Mouse (Mus musculus) T-helper 2 cell (primary cell): ENCODE results near the gene Mylk4.

Experiments used
- in situ Hi-C: fragments of 300-600 bp; cut with MboI, MseI; formaldehyde crosslinking; loops from one replicate; pipeline ENCODE4 v1.15.1; 2025; ENCODE audit warnings: high pct_unique_total_duplicates

Gene Mylk4

DNA sequence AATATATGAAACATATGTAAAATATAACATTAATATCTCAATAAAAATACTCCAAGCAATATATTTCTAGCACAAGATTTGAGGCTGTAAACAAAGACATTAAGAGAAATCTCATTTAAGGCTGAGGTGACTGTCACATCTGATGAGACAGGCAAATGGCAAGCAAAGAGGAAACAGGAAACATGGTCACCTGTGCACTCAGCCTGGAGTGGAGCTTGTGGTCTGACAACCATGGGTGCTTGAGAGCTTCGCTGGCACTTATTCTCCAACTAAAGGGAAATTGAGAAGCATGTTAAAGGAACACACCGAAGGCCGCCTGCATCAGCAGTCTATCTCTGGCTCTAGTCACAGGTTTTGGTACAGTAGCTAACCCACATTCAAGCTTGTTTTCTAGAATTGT, 71.2 kb downstream of the Mylk4 start:
- in situ Hi-C loops: no loop called here

DNA sequence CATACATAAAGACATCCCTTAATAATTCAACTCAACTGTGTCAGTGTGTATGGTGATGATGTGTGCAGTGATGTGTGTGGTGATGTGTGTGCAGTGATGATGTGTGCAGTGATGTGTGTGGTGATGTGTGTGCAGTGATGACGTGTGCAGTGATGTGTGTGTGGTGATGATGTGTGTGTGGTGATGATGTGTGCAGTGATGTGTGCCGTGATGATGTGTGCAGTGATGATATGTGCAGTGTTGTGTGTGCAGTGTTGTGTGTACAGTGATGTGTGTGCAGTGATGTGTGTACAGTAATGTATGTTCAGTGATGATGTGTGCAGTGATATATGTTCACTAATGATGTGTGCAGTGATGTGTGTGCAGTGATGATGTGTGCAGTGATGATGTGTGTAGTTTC, 75.9 kb downstream of the Mylk4 start:
- in situ Hi-C loops: no loop called here

DNA sequence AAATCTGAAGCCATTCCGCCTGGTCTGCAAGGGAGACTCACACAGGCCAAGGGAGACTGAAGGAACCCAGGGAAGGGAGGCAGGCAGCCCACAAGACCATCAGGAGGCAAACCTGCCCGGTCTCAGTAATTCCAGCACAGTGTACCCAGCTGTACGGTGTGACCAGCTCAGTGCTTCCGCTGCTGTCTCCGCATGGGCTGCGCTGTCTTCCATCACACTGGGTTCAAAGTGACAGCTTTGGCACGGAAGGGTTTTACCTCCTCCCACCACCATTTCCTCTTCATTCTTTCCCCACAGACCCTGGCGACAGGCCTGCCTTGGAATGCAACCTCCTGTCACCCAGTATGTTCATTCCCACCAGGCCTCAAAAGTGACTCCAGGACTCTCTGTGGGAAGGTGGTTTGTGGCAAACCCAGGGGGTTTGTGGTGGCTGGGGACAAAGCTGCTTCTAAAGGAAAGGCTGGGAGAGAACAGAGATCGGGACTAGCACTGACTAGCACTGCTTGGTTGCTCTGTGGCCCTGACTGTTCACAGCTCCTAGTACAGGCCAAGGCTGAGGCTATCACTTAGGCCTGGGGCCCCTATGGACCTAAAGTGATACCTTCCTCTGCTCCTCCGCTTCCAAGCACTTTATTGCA, 77.0 kb downstream of the Mylk4 start:
- in situ Hi-C loops: no loop called here

DNA sequence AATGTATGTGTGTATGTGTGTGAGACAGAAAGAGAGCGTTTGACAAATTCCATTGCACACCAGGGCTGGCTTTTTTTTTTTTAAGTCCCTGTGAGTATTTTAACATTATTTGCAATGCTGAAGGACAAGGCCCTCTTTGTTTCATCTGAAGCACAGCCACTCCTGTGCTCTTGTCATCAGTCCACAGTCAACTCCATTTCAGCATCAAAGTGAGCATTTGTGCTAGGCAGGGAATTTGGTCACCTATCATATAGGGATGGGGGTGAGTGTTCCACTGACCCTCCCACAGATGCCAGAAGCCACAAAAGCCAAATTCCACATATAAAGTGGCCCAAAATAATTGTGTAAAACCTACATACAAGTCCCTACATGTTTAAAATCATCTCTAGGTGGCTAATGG, 78.4 kb downstream of the Mylk4 start:
- in situ Hi-C loops: no loop called here

DNA sequence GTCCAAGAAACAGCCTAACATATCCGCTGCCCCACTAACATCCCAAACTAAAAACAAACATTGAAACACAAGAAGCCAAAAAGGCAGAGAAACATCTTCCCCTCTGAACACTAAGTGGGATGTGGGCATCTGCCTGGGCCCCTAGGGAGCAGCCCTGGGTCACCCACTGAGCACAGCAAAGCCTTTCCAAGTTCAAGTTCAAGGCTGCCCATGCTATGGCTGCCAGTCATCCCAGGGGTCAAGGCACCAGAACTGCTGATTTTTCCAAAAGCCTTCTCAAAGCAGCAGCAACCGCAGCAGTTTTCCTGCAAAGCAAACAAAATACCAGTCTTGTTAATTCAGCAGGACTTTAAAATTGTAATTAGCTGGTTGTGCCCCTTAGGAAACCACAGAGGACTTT, 78.8 kb downstream of the Mylk4 start:
- in situ Hi-C loops: no loop called here

DNA sequence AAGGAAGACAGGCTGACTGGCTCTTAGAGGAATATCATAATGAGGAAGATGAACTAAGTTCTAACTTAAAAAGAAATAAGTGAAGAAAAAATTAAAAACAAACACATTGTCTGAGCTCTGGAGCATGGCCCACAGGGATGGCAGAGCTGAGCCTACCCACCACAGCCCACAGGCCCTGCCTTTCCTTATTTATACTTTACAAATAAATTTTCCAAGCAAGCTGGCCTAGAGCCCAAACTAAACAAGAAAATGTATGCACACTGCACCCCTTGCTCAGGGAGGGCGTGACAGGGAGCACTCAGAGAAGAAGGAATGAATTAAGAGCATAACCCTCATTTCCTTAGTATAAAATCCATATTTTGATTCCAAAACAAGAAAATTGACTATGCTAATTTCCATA, 82.2 kb downstream of the Mylk4 start:
- in situ Hi-C loops: no loop called here

DNA sequence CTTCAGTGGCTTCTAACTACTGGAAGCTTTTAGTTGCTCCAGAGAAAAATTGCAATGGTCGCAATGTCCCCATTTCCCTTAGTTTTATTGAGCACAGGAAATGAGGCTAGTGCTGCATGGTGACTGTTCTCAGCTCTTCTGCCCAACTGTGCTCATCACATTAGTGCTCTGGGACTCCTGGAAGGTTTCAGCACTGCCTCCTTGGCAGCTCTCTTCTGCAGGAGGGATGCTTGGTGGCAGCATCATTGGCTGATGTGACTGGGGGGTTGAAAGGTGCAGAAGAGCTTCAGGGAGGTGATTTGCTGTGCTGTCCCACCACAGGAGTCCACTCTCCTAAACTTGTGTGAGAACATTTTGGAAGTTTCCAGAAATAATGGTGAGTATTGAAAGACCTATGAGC, 84.4 kb downstream of the Mylk4 start:
- in situ Hi-C loops: no loop called here

DNA sequence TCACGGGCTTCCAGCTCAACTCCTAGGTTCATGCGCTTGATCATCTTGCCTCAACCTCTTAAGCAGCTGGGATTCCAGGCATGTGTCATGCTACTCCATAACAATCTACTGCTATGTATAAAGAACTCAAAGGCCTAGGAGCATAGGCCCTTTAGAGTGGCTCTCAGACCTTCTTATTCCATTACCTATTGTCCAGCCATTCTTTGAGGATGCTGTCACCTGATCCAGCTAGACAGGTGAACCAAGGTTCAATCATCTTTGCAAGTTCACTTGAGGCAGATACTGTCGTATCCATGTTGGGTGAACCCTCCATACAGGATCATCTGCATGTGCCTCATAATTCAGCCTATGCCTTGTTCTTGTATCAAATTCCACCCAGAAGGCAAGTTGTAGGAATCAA, 84.8 kb downstream of the Mylk4 start:
- in situ Hi-C loops: no loop called here

DNA sequence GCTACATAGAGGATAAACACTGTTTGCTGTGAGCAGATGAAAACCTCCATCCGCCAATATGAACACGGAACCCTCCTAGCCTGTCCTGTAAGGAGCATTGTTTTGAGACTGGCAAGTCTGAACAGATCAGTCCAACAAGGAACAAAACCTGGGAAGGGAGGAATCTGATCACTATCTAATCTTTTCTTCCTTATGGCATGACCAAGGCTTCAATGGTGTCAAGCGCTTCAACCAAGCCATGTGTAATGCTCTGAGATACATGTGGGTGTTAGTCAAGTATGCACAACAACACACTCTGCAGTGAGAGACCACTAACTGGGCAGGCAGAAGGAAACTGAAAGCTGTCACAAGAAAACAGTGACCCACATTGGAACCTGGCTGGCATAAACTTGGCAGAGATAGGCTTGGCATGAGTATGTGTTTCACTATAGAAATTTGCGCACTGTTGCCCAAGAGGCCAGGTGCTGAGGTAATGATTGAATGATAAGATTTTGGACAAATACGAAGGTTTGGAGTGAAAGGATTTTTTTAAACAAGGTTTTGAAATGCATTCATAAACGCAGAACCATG, 89.8 kb downstream of the Mylk4 start:
- in situ Hi-C loops: no loop called here

DNA sequence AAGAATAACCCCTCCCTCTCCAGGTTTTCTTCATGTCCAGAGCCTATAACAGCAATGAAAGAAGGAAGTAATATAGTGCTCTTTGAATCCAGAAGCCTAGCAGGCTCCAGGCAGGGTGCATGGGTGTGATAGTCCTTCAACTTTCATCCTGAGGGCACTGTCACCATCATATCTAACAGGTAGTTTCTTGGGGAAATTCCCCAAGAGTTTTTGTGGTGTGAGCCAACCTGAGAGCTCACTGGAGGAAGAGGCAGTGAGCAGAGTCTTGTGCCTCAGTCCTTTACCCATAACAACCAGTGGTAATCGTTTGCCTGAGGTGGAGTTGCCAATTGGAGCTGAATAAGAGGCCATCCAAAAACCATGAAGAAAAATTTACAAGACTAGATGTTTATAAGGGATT, 91.2 kb downstream of the Mylk4 start:
- in situ Hi-C loops: no loop called here

DNA sequence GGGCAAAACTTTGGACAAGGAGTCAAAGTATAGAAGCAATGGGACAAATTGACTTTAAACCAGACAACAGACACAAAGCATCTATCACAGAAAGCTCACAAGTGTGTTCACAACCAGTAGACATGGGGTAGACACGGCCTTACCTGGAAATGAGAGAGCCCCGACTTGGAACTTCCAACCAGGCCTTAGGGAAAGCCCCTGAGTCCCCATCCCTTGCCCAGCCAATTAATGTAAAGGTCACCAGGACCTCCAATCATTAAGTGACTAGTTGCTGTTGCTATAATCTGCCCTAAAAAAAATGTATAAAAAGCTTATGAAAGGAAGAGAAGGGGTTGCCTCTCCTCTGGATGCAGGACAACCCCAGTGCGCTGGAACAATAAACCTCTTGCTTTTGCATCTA, 93.5 kb downstream of the Mylk4 start:
- in situ Hi-C loops: no loop called here

DNA sequence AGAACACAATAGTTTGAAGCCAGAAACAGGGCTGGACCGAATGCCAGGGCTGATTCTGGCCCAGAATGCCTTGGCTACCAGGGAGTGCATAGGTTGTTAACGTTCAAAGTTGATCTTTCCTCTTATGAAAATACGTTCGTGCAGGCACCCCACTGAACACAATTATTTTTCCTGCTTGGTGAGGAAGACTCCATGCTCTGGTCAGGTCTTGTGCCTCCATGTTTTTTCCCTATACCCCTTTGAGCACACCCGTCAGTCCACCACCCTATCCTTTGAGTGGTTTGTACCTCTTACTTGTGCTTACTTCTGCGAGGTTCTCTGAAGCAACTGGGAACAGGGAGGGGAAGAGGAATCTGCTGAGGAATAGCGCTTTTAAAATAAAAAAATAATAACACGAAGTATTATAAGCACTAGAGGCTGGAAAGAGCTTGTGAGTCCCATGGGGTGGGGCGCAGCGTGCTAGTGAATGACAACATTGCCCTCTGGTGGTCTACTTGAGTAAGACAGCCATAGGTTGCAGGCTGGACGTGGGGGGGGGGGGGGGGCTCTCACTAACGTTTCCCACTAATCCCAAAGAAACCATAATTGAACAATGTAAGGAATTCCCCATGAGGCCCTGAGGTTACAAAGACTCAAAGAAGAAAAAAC, 102.8 kb downstream of the Mylk4 start:
- in situ Hi-C loops: no loop called here

DNA sequence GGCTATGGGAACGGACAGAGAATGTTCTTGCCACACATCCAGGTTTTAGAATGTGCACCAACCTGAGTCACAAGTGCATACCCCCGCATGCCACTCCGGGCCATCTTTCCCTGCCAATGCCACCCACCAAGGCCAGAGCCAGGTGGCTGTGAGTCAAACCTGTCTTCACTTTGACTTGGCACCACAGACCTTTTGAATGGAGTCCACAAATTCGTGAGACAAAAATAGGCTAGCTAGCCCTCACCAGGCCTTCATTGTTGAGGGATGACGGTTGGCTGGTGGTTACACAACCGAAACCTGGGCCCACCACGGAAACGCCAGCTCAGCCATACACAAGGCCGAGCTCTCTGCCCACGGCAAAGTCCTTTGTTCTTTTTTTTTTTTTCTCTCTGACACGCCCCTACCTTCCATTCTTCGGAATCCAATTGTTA, 103.6 kb downstream of the Mylk4 start:
- in situ Hi-C loops: no loop called here

DNA sequence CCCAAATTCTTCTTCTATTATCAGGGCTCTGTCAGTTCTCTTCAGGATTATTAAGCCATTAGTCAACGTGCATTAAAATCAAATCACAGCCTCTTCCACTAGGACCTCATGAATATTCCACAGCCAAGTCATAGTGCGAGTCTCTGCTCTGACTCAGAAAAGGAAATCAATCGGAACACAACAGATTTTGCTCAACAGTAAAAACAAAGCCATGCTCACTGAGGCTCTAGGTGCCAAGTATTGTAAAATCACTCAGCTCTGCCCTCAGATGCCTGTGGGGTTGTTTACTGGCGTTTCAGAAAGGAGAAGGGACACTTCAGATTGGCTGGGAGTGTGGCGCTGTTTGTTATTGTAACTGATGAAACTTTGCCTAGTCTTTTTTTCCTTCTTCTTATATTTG, 104.8 kb downstream of the Mylk4 start:
- in situ Hi-C loops: no loop called here

DNA sequence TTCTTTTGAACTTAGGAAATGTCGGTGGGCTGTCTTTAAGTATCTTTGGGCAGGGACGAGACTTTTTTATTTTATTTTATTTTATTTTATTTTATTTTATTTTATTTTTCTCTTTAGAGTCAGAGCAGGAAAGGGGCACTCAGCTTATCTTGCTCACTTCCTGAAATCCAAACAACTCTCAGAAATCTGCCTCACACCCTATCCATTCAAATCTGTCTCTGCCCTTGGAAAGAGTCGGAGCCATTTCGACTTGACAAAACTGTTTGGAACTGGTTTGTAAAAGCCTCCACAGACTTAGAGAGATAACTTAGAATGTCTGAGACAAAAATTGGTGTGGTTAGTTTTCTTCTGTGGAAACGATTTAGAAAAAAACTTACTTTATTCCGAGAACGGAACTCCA, 113.0 kb downstream of the Mylk4 start:
- in situ Hi-C loops: no loop called here

DNA sequence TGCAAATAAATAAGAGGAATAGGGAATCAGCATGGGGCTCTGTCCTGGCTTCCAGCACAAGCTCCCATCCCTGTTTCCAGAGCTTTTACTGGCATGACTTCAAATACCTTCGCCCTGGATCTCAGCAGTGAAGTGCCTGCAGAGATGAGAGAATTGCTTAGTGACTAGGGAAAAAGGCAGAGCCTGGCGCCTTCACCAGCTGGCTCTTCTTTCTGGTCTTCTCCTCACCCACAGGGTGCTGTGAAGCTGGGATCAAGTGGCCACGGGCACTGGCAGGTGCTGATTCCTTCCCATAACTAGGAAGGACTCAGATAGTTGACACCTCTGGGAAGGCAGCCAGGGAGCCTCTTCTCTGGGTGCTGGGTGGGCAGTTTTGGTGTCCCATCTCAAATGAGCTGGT, 115.5 kb downstream of the Mylk4 start:
- in situ Hi-C loops: loop anchor here (5.0 kb wide), 1 partner anchor 876 kb away; no protein-coding TSS in a partner anchor

DNA sequence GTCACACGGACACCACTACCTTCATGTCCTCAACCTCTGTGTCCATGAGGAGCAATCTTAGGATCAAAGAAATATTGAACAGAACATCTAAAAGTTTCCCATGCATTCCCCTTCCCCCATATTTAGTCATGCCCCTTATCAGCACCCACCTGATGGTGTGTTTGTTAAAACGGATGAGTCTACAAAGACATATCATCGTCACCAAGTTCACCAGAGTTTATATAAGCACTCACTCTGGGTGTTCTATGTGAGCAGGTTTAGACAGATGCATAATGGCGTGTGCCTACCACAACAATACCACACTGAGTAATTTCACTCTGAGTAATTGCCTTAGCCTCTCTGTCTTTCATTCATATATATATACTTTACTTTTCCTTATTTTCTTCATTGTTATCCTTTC, 116.4 kb downstream of the Mylk4 start:
- in situ Hi-C loops: loop anchor here (5.0 kb wide), 1 partner anchor 875 kb away; no protein-coding TSS in a partner anchor

DNA sequence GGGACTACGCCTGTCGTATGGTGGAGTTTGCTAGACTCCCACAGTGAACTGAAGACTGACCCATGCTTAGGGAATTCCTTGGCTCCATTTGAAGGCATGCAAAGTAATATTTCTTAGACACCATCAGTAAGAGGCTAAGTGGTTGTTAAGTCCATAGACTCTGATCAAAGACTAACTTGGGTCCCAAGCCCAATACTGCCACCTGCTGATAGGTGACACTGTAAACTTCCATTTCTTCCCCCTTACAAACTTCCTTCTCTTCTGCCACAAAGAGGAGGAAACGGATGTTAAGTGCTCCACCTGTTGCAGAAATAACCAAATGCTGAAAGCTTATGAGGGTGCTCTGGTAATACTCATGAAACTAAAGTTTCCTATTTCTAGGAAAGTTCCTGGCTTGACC, 121.7 kb downstream of the Mylk4 start:
- in situ Hi-C loops: no loop called here

DNA sequence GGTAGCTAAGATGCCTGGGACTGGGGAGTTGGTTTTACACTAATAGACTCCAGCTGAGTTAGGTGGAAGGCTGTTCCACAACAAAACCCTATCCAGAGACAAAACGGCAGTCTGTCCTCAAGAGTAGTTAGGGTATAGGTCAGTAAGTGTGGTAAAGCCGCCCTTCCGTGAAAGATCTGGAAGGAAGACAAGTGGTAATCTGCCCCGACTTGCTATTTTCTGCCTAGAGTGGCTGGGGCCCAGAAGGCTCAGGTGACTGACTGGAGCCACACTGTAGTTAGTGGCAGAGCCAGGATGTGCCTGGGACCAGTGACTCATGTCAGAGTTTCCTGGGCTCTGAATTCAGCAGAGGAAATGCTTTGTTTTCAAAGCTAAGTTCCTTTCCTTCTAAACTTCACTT, 123.5 kb downstream of the Mylk4 start:
- in situ Hi-C loops: no loop called here

DNA sequence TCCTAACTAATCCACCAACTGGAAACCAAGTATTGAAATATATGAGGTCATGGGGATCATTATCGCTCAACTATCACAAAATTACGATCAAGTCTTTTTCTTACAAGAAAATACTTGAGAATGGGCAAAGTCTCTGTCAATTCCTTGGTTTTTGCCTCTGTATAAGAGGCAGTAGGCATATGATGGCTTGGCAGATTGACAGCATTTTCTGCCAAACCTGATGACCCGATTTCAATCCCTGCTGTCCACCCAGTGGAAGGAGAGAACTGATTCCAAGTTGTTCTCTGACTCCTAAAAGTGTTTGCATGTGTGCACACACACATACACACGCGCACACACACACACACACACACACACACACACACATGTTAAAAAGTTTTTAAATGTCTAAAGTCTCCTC, 124.5 kb downstream of the Mylk4 start:
- in situ Hi-C loops: no loop called here

DNA sequence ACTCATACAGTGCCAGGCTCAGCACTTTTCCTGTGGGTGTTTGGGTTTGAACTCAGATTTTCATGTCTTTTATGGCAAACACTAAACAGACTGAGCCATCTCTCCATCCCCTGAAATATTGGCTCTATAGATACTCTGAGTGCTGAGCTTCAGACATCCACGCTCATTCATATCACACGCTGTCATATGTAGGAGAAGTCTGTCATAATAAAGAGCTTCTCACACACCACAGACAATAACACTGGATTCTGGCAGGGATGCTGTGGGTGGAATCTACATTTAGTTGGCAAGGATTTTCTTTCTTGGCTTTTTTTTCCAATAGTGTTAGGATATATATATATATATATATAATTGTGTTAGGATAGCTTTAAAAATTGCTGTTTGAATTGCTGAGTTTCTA, 126.2 kb downstream of the Mylk4 start:
- in situ Hi-C loops: no loop called here
